Mouse (Mus musculus) forebrain, embryonic 11.5 days (tissue): ENCODE data around the gene Slc11a2. TPM values are rescaled to one million over a fixed set of nuclear protein-coding genes. Genes with fewer than 3 reads are reported as not detected.
A peak's percentile ranks its signal among the peaks of the same experiment; 100 is the strongest.

Experiments
- ATAC-seq: fragments of 200-750 bp; cut with Nextera tagmentation; replicated peaks from 2 replicates; pipeline ENCODE4 v1.8.0; 2017; ENCODE audit warnings: moderate TSS enrichment; ENCODE audit not compliant: low FRiP score
- DNase-seq: peaks from one replicate; pipeline ENCODE4 v3.0.0-alpha.2; 2017; ENCODE audit warnings: low spot score
- H3K27ac ChIP-seq: fragments of 300-500 bp; sonication (generic); 2 replicates; pipeline ENCODE4 v1.5.1; 2014; ENCODE audit warnings: low read depth, low read length
- H3K27me3 ChIP-seq: fragments of 300-500 bp; sonication (generic); 2 replicates; pipeline ENCODE4 v1.6.1; 2014; ENCODE audit warnings: mild to moderate bottlenecking, low read length, mixed read lengths; ENCODE audit not compliant: control insufficient read depth, insufficient read depth
- H3K36me3 ChIP-seq: fragments of 300-500 bp; sonication (generic); 2 replicates; pipeline ENCODE4 v1.6.1; 2014; ENCODE audit warnings: mild to moderate bottlenecking, low read length, moderate library complexity, mixed read lengths; ENCODE audit not compliant: control insufficient read depth, insufficient read depth
- H3K4me1 ChIP-seq: fragments of 300-500 bp; sonication (generic); replicated peaks from 2 replicates; pipeline ENCODE4 v1.6.1; 2014; ENCODE audit warnings: low read length, mixed read lengths; ENCODE audit not compliant: control insufficient read depth, insufficient read depth
- H3K4me2 ChIP-seq: fragments of 300-500 bp; sonication (generic); 2 replicates; pipeline ENCODE4 v1.6.1; 2014; ENCODE audit warnings: low read depth, mild to moderate bottlenecking, low read length, moderate library complexity, mixed read lengths; ENCODE audit not compliant: severe bottlenecking
- H3K4me3 ChIP-seq: fragments of 300-500 bp; sonication (generic); 2 replicates; pipeline ENCODE4 v1.5.1; 2014; ENCODE audit warnings: low read depth, low read length
- H3K9ac ChIP-seq: fragments of 300-500 bp; sonication (generic); 2 replicates; pipeline ENCODE4 v1.6.1; 2014; ENCODE audit warnings: low read length
- H3K9me3 ChIP-seq: fragments of 300-500 bp; sonication (generic); 2 replicates; pipeline ENCODE4 v1.6.1; 2016; ENCODE audit warnings: low read length, mixed read lengths; ENCODE audit not compliant: control insufficient read depth
- WGBS: fragments of 180-500 bp; shearing (Covaris S2); extraction: QIAGEN DNeasy Blood & Tissue Kit; methylation state at CpG from one replicate; pipeline ENCODE4 v1.1.7; 2014; 5-methylcytosine and 5-hydroxymethylcytosine counted together
- polyA plus RNA-seq: library from polyadenylated mRNA; unstranded; fragments of >200 nt; fragmentation: Nextera tagmentation; extraction: Ambion mirVana; gene quantifications from 2 replicates; pipeline ENCODE4 v1.2.1, GENCODE M21; 2014

Gene Slc11a2
- 18.0 and 23.2 TPM in 2 replicates for polyA plus RNA-seq

DNA sequence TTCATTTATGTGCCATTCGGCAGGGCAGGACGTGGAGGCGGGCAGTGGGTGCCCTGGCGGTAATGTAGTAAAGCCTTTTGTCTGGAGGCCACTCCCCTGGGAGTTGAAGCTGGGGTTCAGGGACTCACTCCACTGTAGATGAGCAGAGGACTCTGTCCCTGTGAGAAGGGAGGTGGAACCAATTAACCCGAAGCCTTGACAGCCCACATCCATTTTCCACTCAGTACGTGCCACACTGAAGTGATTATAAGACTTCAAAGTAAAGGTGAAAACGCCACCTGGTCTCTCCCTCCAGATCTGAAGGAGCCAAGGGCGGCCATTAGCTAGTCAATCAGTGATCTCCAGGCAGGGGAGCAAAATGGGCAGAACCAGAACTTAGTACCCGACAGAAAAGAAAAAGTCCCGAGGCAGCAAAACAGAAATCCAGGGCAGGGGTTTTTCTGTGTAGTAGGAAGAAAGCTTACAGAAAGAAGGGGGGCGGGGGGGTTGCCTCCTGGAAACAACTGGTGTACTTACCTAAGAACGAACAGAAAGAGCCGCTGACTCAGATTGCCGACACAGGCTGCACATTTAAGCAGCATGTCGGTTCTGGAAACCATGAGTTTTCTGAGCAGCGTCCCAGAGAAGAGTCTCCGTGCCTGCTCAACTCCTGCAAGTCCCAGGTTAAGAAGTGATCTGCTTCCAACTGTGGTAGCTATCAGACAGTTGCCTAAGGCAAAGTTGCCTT lies at the start of gene Slc11a2:
Slc11a2 (minus strand) TSS at position 677 of the 727 bp plus-strand sequence.
- DNase-seq (no peak), ATAC-seq (no peak)
- Histone ChIP-seq H3K9ac (peak within 1 kb of the TSS; percentile 12), H3K27ac (no peak within 1 kb of the TSS), H3K4me1 (peaks cover 12% of the 10 kb centered on the region), H3K27me3 (peaks cover 19% of the 10 kb centered on the region), H3K4me3 (peak within 1 kb of the TSS; percentile 96), H3K36me3 (no peaks in the 10 kb centered on the region), H3K4me2 (peak within 1 kb of the TSS; percentile 69), H3K9me3 (no peaks in the 10 kb centered on the region)
- 28% methylated on average over 17 of the region's 17 CpGs for WGBS

DNA sequence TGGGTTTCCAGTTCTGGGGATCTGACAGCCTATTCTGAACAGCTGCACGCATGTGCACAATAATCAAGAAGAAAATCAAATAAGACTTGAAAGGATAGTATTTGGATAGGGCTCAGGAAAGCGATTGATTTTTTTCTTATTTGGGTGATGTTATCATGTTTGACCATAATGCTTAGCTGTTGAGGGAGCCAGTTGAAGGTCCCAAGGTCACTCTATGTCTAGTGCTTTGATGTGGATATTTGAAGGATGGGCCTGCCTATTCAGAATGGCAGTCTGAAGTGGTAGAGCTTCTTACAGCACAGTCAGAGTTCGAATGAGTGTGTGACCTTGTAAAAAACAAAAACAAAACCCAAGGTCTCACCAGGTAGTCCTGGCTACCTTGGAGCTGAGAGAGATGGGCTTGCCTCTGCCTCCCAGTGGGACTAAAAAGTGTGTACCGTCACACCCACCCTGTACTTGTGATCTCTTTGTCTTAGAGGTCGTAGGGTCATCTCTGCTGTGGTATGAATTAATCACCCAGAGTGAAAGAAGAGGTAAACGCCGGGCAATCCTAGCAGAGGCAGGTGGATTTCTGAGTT lies 49.1 kb upstream of the Slc11a2 start:
- WGBS, result 84% methylated on average over 7 of the region's 7 CpGs
- no peak for ATAC-seq

DNA sequence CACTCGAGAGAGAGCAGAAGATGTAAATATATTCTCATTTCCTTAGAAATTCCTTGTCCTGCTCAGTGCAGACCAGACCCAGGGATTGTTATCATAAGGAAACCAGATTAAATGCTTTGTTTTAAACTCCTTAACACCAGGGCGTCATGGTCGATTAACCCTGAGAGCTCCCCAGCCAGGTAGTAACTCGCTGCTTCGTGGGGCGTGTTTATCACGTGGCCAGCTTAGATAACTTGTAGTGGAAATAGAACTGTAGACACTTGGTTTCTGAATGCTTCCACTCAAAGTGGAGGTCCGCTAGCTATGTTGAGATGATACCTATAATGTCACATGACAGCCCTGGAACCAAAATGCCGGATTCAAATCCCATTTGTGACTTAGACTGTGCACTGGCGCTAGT lies 45.2 kb upstream of the Slc11a2 start:
- peaks cover 6% of the 10 kb centered on the region for H3K4me1 ChIP-seq
- H3K27me3 ChIP-seq, result no peaks in the 10 kb centered on the region
- H3K4me2 ChIP-seq, result peak overlapping the region; percentile 79
- H3K4me3 ChIP-seq, result peak overlapping the region; percentile 76
- no peak for ATAC-seq
- no peak for DNase-seq
- no peak overlapping the region for H3K27ac ChIP-seq
- peak overlapping the region; percentile 88; the same call in 1 of the 2 replicates for H3K9ac ChIP-seq
- H3K9me3 ChIP-seq, result no peaks in the 10 kb centered on the region
- peaks cover 5% of the 10 kb centered on the region; the same call in 1 of the 2 replicates for H3K36me3 ChIP-seq
- 66% methylated on average over 10 of the region's 10 CpGs for whole genome bisulfite sequencing

More for the DNA sequence above, 49.1 kb upstream of the Slc11a2 start:
- no peak for DNase-seq
- Histone ChIP-seq H3K27me3 (no peaks in the 10 kb centered on the region), H3K9ac (no peak overlapping the region), H3K27ac (no peak overlapping the region), H3K4me3 (no peak overlapping the region), H3K9me3 (no peaks in the 10 kb centered on the region), H3K4me2 (no peak overlapping the region), H3K4me1 (peaks cover 4% of the 10 kb centered on the region), H3K36me3 (peaks cover 10% of the 10 kb centered on the region; the same call in 1 of the 2 replicates)

DNA sequence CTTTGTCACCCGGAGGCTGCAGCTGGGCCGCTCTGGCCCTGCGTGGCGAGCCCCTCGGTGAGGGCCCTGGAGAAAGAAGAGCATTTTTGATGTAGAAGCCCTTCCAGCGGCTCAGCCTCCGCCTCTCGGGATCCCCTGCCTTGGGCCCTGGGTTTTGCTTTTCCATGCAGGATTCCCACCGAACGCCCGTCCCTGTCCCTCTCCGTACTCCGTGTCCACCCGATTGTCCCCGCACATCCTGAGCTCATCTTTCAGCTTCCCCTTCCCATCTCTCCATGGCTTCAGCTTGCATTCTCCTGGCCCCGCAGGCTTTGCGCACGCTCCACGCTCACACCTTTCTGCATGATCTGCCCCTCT lies 44.3 kb upstream of the Slc11a2 start:
- Histone ChIP-seq H3K4me3 (peak overlapping the region; percentile 76), H3K4me1 (peaks cover 6% of the 10 kb centered on the region), H3K9ac (peak overlapping the region; percentile 88), H3K27ac (peak overlapping the region; percentile 58), H3K27me3 (no peaks in the 10 kb centered on the region), H3K36me3 (peaks cover 2% of the 10 kb centered on the region; the same call in 1 of the 2 replicates), H3K9me3 (no peaks in the 10 kb centered on the region), H3K4me2 (peak overlapping the region; percentile 79)
- DNase-seq (no peak), ATAC-seq (no peak; the same call in 1 of the 2 replicates)
- under 1% methylated on average over 19 of the region's 19 CpGs for WGBS

DNA sequence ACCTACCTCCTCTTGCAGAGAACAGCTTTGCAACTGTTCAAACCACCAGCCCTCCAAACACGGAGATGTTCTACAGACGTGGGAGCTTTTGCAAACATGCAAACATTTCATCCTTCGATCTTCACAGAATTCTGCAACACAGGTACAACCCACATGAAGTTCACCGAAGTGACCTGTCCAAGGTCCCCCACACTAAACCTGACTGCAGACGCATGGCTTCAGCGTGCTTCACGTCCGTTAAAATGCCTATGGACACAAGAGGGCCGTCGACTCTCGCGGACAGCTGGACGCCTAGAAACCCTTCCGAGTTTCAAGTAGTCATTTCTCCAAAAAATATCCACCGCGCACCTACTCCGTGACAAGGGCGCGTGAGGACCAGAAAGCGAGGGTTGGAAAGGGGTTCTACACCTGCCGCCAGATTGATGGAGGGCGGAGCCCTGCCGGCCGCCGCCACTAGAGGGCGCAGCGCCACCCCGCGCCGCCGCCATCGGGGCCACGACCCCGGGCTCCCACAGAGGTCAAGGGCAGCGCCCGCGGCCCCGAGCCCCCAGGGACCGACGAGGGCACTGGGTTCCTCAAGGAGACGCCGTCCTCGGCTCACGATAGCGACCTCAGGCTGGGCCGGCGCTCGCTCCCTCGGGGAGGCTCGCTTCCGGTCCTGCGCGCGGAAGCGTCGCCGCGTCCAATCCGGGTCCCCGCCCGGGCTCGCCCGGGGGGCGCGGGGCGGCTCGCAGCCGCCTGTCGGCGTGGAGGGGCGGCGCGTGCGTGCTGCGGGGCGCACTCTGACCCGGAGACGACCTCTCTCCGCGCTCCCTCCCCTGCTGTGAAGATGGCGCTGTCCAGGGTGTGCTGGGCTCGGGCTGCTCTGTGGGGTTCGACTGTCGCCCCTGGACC lies 43.7 kb upstream of the Slc11a2 start, which contains the start of gene Letmd1:
Letmd1 (plus strand) TSS at position 729 of the 894 bp plus-strand sequence.
- no peaks in the 10 kb centered on the region for H3K9me3 ChIP-seq
- H3K27ac ChIP-seq, result peak within 1 kb of the TSS; percentile 58
- H3K4me2 ChIP-seq, result peak within 1 kb of the TSS; percentile 79
- peak; percentile 90 for ATAC-seq
- peak within 1 kb of the TSS; percentile 88 for H3K9ac ChIP-seq
- H3K36me3 ChIP-seq, result peaks cover 2% of the 10 kb centered on the region; the same call in 1 of the 2 replicates
- peaks cover 6% of the 10 kb centered on the region for H3K4me1 ChIP-seq
- peak within 1 kb of the TSS; percentile 76 for H3K4me3 ChIP-seq
- 2% methylated on average over 82 of the region's 84 CpGs for WGBS
- H3K27me3 ChIP-seq, result no peaks in the 10 kb centered on the region
- peak; percentile 92 for DNase-seq

DNA sequence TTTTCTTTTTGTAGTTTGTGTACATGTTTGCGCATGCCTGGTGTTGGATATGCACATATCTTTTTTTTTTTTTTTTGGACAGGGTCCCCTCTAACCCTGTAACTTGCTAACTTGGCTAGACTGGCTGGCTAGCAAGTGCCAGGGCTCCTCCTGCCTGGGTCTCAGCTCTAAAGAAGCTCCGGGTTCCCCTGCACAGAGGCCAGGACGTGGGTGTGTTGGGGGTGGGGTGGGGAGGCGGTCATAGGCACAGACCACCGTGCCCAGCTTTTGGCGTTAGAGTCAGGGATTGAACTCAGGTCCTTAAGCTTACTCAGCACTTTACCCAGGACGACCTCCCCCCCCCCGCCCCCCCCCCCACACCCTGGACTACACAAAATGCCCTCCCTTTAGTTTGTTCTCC lies 42.9 kb upstream of the Slc11a2 start:
- 40% methylated on average over 8 of the region's 8 CpGs for WGBS
- Histone ChIP-seq H3K4me3 (peak overlapping the region; percentile 76; the same call in 1 of the 2 replicates), H3K36me3 (peaks cover 2% of the 10 kb centered on the region; the same call in 1 of the 2 replicates), H3K9ac (no peak overlapping the region), H3K4me1 (peaks cover 6% of the 10 kb centered on the region), H3K9me3 (no peaks in the 10 kb centered on the region), H3K4me2 (peak overlapping the region; percentile 79), H3K27ac (no peak overlapping the region), H3K27me3 (no peaks in the 10 kb centered on the region)
- no peak for ATAC-seq
- DNase-seq, result no peak

DNA sequence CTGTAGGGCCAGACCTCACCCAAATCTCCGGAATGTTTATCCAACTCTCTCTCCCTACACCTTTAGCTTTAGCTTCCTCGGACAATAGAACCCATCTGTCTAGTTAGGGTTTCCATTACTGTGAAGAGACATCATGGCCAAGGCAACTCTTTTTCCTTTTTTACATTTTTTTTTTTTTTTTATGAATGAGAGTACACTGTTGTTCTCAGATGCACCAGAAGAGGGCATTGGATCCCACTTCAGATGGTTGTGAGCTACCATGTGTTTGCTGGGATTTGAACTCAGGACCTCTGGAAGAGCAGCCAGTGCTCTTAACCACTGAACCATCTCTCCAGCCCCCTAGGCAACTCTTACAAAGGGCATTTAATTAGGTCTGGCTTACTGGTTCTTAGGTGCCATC lies 40.6 kb upstream of the Slc11a2 start:
- DNase-seq, result no peak
- peaks cover 6% of the 10 kb centered on the region for H3K4me1 ChIP-seq
- no peak overlapping the region for H3K4me2 ChIP-seq
- no peak for ATAC-seq
- no peak overlapping the region for H3K27ac ChIP-seq
- H3K9ac ChIP-seq, result no peak overlapping the region
- no peaks in the 10 kb centered on the region for H3K27me3 ChIP-seq
- no peaks in the 10 kb centered on the region for H3K36me3 ChIP-seq
- no peak overlapping the region for H3K4me3 ChIP-seq
- WGBS, result 80% methylated on average over 2 of the region's 2 CpGs
- no peaks in the 10 kb centered on the region for H3K9me3 ChIP-seq

DNA sequence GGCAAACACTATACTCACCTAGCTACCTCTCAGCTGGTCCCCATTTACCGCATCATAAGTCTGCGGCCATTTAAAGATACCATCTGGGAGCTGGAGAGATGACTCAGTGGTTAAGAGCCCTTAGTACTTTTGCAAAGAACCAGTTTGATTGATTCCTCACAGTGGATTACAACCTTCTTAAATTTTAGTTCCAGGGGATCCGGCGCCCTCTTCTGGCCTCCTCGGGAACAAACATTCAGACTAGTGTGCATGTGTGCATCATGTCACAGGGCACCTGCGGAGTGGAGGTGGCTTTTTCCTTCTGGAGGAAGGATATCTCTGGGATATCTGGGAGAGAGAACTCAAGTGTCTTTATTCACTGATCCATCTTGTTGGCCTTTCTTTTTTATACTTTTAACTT lies 38.8 kb upstream of the Slc11a2 start:
- Histone ChIP-seq H3K9ac (no peak overlapping the region), H3K36me3 (no peaks in the 10 kb centered on the region), H3K27me3 (no peaks in the 10 kb centered on the region), H3K4me2 (no peak overlapping the region), H3K9me3 (no peaks in the 10 kb centered on the region), H3K27ac (no peak overlapping the region), H3K4me1 (0 out of 2 replicates have a peak, but pooled peaks cover 2% of the 10 kb centered on the region), H3K4me3 (no peak overlapping the region)
- 29% methylated on average over 6 of the region's 6 CpGs for WGBS
- ATAC-seq (no peak), DNase-seq (peak; percentile 73)
